Mouse (Mus musculus): ENCODE measurements around the gene Shank2. TPM values are rescaled to one million over a fixed set of nuclear protein-coding genes. Genes with fewer than 3 reads are reported as not detected.

Shank2 gene
- total RNA-seq, 1 experiment from 2014 or later, result 11.8 TPM

GRCm38 (mm10) chr7:144232132-144232706 lies 230.5 kb downstream of the Shank2 start:
- no peak for DNase-seq

- peak; percentile 36 for DNase-seq
These were observed 231.8 kb downstream of the Shank2 start for GRCm38 (mm10) chr7:144233479-144233878.

DNA sequence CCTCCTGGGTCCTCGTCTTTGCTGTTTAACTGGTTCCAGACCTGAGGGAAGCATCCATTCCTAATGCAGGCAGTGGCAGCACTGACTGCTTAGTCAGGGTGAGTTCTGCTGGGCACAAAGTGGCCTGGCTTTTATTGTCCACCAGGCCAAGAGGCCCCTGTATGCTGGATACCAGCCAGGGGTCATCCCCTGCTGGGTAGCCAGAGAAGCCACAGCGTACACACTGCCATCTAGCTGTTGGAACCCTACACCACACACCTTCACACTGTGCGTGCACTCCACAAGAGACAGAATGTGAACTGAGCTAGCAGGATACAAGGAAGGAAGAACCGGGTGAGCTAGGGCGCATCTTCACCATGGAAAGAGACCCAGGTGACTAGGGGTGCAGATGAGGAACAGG lies 233.1 kb downstream of the Shank2 start:
- DNase-seq, result no peak

DNA sequence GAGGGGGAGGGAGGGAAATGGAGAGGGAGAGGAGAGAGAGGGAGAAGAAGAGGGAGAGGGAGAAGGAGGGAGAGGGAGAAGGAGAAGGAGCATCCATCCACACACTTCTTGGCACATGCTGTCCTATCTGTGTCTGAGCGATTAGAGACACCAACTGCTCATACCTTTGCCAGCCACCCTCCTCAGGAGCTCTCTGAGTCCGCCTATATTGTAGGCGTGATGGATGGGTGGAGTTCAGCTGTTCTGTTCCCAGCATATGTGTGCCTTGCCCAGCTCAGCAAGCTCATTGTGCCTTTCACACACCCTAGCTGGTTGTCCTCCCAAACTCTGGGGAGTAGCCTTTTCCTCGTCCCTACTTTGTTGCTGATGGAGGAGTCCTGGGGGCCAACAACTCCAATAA lies 233.8 kb downstream of the Shank2 start:
- DNase-seq, result no peak

GRCm38 (mm10) chr7:144236802-144237201 lies 235.1 kb downstream of the Shank2 start:
- no peak for DNase-seq

- peak; percentile 54 for DNase-seq
These were observed 236.7 kb downstream of the Shank2 start for GRCm38 (mm10) chr7:144238409-144238808.

- no peak for DNase-seq
These were observed 237.3 kb downstream of the Shank2 start for GRCm38 (mm10) chr7:144238992-144239391.

GRCm38 (mm10) chr7:144239571-144240370 lies 238.0 kb downstream of the Shank2 start:
- DNase-seq, result no peak

DNA sequence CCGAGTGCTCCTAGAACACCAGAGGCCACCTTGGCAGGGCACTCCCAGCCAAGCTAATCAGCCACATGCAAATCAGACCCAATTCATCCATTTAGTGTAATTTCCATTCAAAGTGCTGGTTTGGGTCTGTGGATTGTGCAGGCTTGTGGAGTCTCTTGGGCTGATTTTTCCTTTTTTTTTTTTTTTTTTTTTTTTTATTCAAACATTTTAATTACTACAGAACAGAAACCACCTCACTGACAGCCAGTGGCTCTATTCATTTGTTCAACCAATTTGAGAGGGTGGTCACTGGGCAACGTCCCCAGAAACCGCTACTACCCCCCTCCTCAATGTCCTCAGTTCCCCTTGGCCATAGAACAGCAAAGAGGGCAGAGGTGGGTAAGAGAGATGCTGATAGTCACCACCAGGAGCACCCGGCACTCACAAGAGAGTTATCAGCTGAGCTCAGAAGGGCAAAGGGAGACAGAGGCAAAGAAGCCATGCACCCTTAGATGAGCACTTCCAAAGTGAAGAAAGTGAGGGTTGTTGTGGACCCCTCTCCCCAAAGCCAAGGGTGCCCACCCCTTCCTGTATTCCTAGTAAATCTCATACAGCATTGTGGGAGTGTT lies 239.1 kb downstream of the Shank2 start:
- no peak for DNase-seq

DNA sequence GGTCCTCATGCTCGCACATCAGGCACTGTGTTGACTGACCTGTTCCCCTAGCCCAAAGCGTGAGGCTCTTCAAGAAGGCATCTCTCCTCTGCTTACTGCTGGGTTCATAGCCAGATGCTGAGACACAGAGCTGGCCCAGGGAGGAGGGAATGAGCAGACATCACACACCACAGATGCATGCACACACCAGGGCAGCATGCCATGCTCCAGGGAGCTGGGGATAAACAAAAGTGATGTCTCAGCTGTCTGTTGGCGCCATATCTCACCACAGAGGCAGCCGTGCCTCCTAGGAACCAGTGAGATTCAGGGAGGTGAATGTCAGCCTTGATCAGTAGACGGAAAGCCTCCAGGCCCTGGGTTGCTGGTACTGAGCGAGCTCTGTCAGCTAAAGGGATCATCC lies 242.5 kb downstream of the Shank2 start:
- no peak for DNase-seq

- DNase-seq, result no peak
These were observed 244.5 kb downstream of the Shank2 start for GRCm38 (mm10) chr7:144246271-144246670.

DNA sequence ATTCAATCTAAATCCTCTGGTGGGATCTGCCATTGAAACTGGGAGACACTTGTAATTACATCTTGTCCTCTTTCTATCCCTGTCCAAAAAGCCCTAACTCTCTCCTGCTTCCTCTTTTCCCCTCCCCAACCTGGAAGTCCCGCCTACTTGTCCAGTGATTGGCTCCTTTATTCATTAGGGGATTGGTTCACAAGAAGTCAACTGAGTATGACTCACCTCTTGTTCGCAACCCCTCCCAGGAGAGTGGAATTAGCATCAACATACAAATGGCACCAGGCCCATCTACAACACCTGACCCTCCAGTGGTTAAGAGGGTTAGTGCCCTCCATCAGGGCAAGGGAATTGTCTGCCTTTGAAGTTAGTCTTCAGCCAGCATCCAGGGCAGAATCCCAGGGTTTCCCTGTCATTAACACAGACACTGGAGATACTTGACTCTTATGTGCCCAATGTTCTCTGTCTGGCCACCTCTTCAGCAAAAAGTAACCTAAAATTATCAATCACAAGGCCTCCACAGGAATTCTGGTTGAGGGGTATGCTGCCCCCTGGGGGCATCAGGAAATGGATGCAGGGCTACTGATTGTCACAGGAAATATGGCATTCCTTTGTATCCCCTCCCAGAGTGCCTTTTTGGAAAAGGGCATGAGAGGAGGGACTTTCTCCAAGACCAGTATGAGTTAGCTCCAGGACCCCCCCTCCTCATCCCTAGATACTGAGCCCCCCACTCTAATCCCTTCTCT lies 247.1 kb downstream of the Shank2 start:
- DNase-seq, result no peak

- no peak for DNase-seq
These were observed 249.1 kb downstream of the Shank2 start for GRCm38 (mm10) chr7:144250791-144251190.

DNA sequence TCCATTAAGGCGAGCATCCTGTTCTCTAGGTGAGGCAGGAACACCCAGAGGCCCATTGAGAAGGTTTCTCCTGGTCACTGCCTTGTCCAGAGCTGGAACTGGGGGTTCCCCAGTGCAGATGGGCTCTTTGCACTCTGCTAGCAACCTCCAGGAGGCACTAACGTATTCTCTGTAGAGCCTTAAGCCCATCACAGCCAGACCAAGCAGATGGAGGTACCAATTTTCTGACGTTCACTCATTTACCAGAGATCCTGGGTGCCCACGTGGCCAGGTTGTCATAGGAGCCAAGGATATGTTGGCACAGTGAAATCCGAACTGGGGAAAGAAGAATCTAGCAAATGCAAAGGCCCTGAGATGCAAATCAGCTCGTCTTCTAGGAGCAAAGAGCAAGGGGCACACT lies 249.5 kb downstream of the Shank2 start:
- DNase-seq, result no peak

- DNase-seq, result no peak
These were observed 253.0 kb downstream of the Shank2 start for GRCm38 (mm10) chr7:144254674-144255246.

DNA sequence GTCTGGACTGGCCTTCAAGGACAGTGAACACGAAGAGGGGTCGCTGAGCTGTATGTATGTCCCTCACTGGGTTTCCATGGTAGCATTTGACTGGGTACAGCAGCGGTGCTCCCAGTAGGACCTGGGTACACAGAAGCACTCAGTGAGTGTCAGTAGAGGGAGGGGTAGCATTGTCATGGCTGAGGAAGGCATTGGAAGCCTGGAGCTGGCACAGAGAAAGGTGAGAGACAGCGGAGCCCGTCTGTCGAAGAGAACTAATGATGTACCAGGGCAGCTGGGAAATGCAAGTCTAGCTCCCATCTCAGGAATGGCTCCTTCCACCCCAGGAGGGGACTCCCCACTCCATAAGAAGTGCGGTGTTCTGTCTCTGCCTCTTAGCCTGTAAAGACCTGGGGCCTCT lies 256.1 kb downstream of the Shank2 start:
- no peak for DNase-seq

DNA sequence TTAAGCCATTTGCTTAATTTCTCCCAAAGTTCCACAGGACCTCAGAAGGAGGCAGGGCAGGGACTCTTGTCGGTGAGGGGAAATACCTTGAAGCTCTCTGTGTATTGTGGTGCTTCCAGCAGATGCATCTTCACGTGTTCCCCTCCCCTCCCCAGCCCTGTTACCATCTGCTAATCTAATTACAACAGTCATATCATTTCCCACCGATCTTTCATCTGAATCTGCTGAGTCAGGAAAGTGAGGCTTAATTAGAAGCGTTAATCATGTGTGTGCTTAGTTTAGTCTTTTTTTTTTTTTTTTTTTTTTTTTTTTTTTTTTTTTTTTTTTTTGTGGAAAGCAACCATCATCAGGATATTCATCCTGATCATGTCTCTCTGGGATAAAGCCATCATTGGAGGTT lies 256.6 kb downstream of the Shank2 start:
- DNase-seq, result no peak

DNA sequence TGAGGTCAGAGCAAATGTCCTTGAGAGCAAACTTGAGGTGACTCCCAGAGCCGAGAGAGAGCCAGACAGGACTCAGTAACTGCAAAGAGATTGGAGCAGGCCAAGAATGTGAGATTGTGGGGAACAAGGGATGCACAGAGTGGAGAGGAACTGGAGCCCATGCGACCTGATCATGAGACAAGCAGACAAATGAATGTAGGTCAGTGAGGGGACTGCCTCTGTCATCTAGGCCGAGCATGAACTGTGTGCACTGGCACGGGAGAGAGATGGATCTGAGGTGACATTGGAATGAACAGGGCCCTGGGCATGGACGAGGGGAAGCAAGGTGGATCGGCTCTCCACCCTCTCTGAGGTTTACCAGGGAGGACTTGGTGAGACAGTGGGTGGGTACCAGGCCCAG lies 260.9 kb downstream of the Shank2 start:
- DNase-seq, result no peak

DNA sequence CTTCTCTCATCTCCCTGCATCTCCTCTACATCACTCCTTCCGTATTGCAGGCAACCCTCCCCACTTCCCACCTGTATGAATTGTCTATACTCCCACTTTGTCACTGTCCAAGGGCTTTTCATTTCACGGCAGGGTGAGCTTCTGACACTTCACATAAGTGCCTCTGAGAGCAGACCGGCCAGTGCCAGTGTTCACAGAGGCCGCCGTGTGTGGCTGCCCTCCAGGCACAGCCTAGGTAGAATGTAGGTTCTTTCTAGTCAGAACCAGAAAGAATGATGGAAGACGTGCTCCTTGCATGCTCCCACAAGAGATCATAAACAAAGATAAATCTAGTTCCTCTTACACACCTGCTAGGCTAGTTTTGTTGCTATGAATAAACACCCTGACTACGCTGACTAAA lies 265.0 kb downstream of the Shank2 start:
- DNase-seq, result no peak

GRCm38 (mm10) chr7:144268329-144268728 lies 266.6 kb downstream of the Shank2 start:
- DNase-seq, result no peak

GRCm38 (mm10) chr7:144268778-144269177 lies 267.1 kb downstream of the Shank2 start:
- no peak for DNase-seq

DNA sequence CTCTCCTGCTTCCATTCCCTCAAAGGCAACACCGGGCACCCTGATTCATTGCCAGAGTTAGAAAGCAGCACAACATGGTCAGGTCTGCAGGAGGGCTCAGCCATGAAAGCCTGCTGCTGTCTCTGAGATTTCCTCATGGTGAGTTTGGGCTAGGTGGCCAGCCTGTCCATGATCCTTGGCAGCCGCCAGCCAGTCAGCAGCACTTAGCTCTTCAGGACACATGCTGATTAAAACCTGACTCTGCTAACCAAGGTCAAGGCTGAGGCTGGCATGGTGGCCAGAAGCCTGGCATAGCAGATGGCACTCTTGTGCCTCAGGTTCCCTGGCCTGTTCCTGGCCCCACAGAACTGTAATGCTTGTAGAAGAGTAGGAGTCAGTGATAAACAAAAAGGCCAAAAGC lies 269.3 kb downstream of the Shank2 start:
- no peak for DNase-seq

- DNase-seq, result no peak
These were observed 277.0 kb downstream of the Shank2 start for GRCm38 (mm10) chr7:144278703-144279102.

Measured in adrenal gland, postnatal 25 days (tissue).